Mouse (Mus musculus) right cerebral cortex, postnatal 25 days (tissue): ENCODE measurements around the gene Pycr2.
"Not testable (repeated sequence)": the region's sequence is repeated elsewhere in the genome, so short reads cannot be mapped to it uniquely, and the experiment has no call there.

ENCODE experiments used
- DNase-seq: peaks from one replicate; pipeline ENCODE4 v3.0.0; 2022

Gene Pycr2

GRCm38 (mm10) chr1:180905876-180906275 is 1.8 kb downstream of the Pycr2 start:
- no peak for DNase-seq

- DNase-seq = no peak
Measured at GRCm38 (mm10) chr1:180906461-180907147, 2.5 kb downstream of the Pycr2 start.

DNA sequence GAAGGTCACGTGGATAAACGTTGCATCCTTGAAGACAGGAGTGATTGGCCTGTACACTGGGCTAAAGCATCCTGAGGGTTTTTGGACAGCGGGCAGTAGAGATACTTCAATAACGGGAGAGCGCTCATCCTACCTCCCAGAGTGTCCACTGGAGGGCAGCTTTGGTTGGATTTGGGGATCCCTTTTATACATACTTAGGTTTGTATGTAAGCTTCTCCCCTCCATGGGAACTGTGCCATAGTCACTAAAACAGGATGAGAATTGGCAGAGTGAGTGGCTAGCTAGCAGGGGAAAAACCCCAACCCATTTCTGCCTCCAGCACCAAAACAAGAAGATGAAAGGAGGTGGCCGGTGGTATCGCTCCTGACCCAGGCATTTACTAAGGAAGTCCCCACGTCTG is 7.0 kb downstream of the Pycr2 start:
- no peak for DNase-seq

- no peak for DNase-seq
Measured at GRCm38 (mm10) chr1:180911653-180912287, 7.7 kb downstream of the Pycr2 start.

DNA sequence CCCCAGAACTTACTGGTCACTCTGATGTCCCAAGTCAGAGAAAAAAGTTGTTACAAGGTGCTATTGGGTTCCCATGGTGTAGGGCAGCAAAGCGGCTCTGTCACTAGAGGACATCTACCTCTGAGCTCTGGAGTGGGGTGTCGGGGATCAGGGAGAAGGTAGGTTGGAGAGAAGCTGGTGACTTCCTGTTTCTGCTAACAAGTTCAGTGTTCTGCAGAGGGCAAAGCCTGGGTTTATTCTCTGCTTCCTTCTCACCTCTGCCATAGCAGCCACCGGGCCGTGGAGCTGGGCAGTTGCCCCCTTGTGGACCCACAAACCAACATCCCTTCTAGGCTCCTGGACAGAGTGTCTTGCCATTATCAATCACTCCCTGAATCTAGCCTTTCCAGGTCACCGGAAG is 8.7 kb downstream of the Pycr2 start:
- DNase-seq = no peak

DNA sequence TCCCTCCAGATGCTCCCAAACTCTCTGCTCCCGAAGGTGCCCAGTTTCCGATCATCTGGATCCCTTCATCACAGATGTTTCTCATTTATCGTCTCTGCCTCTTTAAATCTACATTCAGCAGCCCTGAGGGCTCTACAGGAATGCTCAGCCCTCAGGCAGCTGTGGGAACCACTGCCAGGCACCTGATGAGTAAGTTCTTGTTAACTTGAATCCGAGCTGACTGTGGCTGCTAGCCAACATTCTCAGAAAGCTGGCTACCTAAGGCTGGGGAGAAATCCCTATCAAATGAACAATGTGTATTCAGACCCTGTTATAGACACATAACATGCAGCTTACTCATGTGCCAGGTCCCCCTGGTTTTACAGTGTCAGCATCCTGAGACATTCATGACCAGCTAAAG is 9.7 kb downstream of the Pycr2 start:
- no peak for DNase-seq

DNA sequence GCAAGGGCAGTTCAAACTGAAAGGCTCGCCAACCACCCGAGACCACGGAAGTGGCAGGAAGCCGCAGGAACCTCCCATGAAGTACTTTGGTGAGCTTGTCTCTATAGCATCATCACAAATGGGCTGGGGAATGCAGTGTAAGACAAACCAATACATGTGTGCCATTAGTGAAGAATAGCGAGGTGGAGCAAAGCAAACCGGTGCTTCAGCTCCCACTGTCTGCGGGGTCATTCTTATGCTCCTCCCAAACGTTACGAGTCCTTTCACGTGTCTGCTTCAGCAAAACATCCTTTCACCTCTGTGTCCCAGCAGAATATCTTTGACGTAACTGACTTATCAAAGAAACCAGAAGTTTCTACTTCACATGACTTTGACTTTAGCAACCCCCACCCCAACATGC is 12.3 kb downstream of the Pycr2 start:
- no peak for DNase-seq

DNA sequence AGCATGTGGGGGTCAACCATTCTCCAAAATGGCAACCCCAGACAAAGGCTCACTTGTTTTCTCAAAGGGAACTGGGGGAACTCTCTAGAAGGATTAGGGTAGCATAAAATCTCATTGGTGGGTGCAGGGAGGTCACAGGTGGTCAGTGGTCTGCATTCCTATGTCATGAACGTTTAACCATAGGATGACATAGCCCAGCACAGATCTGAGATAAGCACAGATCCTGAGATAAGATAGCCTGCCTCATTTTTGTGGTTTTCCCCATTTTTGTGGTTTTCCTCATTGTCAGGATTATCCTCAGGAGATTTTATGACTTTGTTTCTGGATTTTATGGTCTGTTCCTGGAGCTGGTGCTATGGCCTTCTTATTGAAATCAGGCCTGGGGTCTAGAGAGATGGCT is 13.0 kb downstream of the Pycr2 start:
- DNase-seq = no peak

- DNase-seq = no peak
Measured at GRCm38 (mm10) chr1:180919686-180920085, 15.6 kb downstream of the Pycr2 start.

- no peak for DNase-seq
Measured at GRCm38 (mm10) chr1:180922273-180923048, 18.4 kb downstream of the Pycr2 start.

GRCm38 (mm10) chr1:180924737-180925136 is 20.6 kb downstream of the Pycr2 start:
- DNase-seq = no peak

GRCm38 (mm10) chr1:180926286-180926685 is 22.2 kb downstream of the Pycr2 start:
- DNase-seq = no peak

DNA sequence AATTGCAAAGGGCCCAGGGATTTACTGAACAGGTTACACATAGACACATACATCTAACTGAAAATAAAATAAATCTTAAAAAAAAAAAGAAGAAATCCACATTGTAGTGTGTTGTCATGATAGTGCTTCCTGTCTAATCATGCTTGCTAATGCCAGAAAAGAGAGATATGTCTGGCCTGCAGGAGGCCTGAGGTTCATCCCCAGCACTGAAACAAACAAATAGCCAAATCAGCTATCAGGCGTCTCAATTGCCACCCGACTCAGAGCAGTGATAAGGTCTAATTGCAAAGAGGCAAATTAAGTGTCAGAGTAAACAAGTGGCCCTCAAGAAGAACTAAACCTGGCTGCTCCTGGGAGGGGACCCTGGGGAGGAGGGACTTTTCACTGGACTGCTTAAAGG is 25.5 kb downstream of the Pycr2 start:
- DNase-seq = no peak

GRCm38 (mm10) chr1:180931106-180931505 is 27.0 kb downstream of the Pycr2 start:
- DNase-seq = no peak

DNA sequence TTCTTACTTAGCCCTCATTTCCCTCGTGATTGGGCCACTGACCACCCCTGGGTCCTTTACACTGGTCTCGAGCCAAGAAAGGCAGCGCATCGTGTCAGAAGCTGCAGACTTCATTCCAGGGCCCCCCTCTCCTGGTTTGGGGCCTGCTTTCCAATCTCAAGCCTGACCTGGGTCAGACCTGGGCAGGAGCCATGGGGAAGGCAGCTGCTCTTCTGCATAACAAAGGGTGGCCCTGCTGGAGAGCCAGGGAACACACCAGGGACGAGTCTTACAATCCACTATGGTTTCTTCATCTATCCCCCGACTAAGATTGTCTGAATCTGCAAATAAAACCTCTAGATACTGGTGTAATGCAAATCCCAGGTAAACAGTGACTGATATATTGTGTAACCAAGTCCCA is 29.6 kb downstream of the Pycr2 start:
- no peak for DNase-seq

GRCm38 (mm10) chr1:180934467-180935419 is 30.6 kb downstream of the Pycr2 start, which contains the start of gene Lefty1:
Gene Lefty1 (plus strand): TSS chr1:180935022.
- DNase-seq = no peak

DNA sequence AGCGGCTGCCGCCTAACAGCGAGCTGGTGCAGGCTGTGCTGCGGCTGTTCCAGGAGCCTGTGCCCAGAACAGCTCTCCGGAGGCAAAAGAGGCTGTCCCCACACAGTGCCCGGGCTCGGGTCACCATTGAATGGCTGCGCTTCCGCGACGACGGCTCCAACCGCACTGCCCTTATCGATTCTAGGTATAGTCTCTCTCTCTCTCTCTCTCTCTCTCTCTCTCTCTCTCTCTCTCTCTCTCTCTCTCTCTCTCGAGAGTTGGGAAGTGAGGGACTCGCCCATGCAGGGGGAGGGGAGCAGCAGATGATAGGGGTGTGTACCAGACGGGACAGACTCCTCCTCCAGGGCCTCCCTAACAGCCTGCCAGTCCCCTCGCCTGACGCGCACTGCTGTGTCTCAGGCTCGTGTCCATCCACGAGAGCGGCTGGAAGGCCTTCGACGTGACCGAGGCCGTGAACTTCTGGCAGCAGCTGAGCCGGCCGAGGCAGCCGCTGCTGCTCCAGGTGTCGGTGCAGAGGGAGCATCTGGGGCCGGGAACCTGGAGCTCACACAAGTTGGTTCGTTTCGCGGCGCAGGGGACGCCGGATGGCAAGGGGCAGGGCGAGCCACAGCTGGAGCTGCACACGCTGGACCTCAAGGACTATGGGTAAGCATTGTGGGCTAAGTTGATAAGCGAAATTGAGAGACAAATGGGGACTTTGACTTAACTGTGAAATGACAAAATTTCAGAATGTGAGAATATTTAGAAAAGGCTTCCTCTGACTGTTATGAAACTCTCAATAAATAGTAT is 32.7 kb downstream of the Pycr2 start:
- not testable (repeated sequence) for DNase-seq

GRCm38 (mm10) chr1:180937631-180938030 is 33.5 kb downstream of the Pycr2 start:
- not testable (repeated sequence) for DNase-seq

DNA sequence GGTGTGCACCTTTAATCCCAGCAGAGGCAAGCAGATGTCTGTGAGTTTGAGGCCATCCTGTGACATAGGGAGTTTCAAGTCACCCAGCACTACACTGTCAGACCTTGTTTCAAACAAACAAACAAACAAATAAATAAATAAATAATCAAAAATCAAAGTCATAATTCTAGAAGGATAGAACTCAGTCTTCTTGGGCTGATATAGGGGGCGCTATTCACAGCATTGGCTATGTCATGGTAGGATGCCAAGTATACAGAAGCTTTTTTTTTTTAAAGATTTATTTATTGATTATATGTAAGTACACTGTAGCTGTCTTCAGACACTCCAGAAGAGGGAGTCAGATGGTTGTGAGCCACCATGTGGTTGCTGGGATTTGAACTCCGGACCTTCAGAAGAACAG is 34.7 kb downstream of the Pycr2 start:
- DNase-seq = not testable (repeated sequence)

DNA sequence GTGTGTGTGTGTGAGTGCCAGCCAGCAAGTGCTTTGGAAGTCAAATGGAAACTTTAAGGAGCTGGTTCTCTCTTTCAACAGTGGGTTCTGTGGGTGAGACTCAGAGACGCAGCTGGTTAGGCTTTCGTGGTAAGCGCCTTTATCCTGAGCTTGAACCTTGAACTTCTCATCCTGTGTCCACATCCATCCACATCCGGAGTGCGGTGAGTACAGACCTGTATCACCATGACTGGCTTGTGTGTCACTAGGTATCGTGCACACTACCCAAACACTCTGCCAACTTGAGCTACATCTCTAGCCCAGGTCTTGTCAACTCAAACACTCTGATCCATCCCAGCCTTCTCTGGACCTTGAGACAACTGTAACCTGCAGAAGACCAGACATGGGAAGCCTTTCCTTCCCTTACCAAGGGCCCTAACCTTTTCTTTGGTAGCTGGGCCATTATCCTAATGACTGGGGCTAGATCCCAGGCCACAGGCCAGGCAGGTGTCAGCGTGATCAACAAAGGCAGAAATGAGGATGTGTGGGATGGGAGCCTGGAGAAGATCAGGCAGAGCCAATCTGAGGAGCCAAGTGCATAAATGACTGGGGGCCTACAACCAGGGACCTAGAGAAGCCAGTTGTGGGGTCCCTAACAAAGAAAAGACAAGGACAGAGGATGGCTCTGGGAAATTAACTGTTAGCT is 36.8 kb downstream of the Pycr2 start:
- DNase-seq = no peak

DNA sequence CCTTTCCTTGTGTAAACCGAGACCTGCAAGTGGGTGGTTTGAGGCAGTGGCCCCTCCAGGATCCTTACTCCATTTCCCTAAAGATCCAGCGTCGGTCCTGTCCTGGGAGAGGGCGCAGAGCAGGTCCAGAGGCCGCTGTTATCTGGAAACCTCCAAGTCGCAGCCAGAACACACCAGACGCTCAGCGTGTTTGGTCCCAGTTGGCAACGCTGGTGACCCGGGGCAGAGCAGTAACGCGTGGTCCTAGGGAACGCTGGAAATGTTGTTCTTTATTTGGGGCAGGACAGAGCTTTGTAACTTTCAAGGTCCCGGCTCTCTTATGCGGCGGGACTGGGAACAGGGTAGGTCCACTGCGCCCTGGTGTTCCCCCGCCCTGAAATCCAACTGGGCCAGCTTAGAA is 37.6 kb downstream of the Pycr2 start:
- DNase-seq = no peak
